Mouse (Mus musculus) stomach, embryonic 15.5 days (tissue): ENCODE results near the gene Tgm1. TPM values are rescaled to one million over a fixed set of nuclear protein-coding genes. Genes with fewer than 3 reads are reported as not detected.

Source experiments
- ATAC-seq: fragments of 200-750 bp; cut with Nextera tagmentation; 2 replicates; pipeline ENCODE4 v1.8.0; 2017; ENCODE audit warnings: low read depth, moderate number of reproducible peaks, moderate TSS enrichment; ENCODE audit not compliant: insufficient read depth, low FRiP score
- H3K27ac ChIP-seq: fragments of 300-500 bp; sonication (generic); 2 replicates; pipeline ENCODE4 v1.5.1; 2015; ENCODE audit warnings: mild to moderate bottlenecking, inconsistent platforms
- H3K27me3 ChIP-seq: fragments of 300-500 bp; sonication (generic); replicated peaks from 2 replicates; pipeline ENCODE4 v1.6.1; 2015; ENCODE audit warnings: inconsistent platforms
- H3K36me3 ChIP-seq: fragments of 300-500 bp; sonication (generic); 2 replicates; pipeline ENCODE4 v1.6.1; 2015; ENCODE audit warnings: inconsistent platforms
- H3K4me1 ChIP-seq: fragments of 300-500 bp; sonication (generic); 2 replicates; pipeline ENCODE4 v1.6.1; 2015; ENCODE audit warnings: inconsistent platforms
- H3K4me2 ChIP-seq: fragments of 300-500 bp; sonication (generic); 2 replicates; pipeline ENCODE4 v1.6.1; 2015; ENCODE audit warnings: mild to moderate bottlenecking, inconsistent platforms
- H3K4me3 ChIP-seq: fragments of 300-500 bp; sonication (generic); replicated peaks from 2 replicates; pipeline ENCODE4 v1.5.1; 2015; ENCODE audit warnings: inconsistent platforms
- H3K9ac ChIP-seq: fragments of 300-500 bp; sonication (generic); 2 replicates; pipeline ENCODE4 v1.6.1; 2015; ENCODE audit warnings: inconsistent platforms
- H3K9me3 ChIP-seq: fragments of 300-500 bp; sonication (generic); 2 replicates; pipeline ENCODE4 v1.6.1; 2016; ENCODE audit warnings: inconsistent platforms
- WGBS: fragments of 180-500 bp; shearing (Covaris S2); methylation state at CpG from one replicate; pipeline ENCODE4 v1.1.7; 2015; 5-methylcytosine and 5-hydroxymethylcytosine counted together
- polyA plus RNA-seq: library from polyadenylated mRNA; unstranded; fragments of >200 nt; fragmentation: Nextera tagmentation; extraction: Ambion mirVana; gene quantifications from 2 replicates; pipeline ENCODE4 v1.2.1, GENCODE M21; 2015

Gene Tgm1
- polyA plus RNA-seq, 1 experiment from 2014 or later: 30.5 TPM

DNA sequence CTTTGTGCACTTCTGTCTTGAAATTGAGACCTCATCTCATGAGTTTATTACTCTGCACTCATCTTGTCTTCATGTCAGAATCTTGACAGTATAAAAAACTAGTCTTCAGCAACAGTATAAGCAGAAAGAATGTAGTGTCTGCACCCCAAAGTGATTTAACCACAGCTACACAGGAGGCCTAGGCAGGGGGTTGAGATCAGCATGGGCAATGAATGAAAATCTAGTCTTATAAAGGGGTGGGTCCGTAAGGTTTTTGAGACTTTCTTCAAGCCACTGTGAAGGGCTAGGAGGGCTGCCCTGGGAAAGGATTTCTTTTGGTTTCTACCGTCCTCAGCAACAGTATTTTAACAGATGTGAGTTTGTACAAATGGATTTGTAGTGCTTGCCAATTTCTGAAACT, 53.1 kb downstream of the Tgm1 start:
- H3K4me2 ChIP-seq: peak overlapping the region; percentile 53; the same call in 1 of the 2 replicates

DNA sequence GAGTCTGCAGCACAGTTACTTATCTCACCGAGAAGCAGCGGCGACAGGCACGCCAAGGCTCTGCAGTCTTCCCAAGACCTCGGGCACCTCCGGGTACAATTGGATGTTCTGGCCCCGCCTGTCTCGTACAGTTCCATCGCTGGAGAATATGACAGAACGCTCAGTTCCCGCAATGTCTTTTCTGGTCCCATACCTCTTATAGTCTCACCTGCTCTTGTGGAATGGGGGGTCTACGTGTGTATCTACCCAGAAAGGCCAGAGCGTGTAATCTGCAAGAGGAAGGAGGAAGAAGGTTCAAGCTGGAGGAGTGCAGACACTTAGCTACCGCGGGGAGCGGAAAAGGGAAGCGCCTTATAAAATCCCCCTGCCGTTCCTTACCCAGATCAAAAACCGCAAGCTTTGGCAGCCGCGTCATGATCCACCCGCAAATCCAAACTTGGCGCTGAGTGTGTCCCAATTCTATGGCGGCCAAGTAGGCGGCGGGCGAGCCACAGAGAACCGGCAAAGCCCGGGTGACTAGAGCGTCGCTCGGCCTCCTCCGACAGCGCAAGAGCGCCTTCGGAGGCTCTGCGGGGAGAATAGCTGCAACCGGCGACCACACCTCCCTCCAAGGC, 53.7 kb downstream of the Tgm1 start, which contains the start of gene Mdp1:
TSS of gene Mdp1 (minus strand) at position 549 of the 614 bp plus-strand sequence.
- peak within 1 kb of the TSS; percentile 71 for H3K4me3 ChIP-seq
- H3K27ac ChIP-seq: peak within 1 kb of the TSS; percentile 57
- no peaks in the 10 kb centered on the region for H3K9me3 ChIP-seq
- no peaks in the 10 kb centered on the region for H3K27me3 ChIP-seq
- WGBS: under 1% methylated on average over 39 of the region's 39 CpGs
- ATAC-seq: peak; percentile 92
- peak within 1 kb of the TSS; percentile 69 for H3K9ac ChIP-seq
- H3K4me1 ChIP-seq: peaks cover 5% of the 10 kb centered on the region; the same call in 1 of the 2 replicates
- peak within 1 kb of the TSS; percentile 53 for H3K4me2 ChIP-seq
- H3K36me3 ChIP-seq: peaks cover 7% of the 10 kb centered on the region

More for the DNA sequence above, 53.1 kb downstream of the Tgm1 start:
- H3K9me3 ChIP-seq: no peaks in the 10 kb centered on the region
- no peaks in the 10 kb centered on the region for H3K27me3 ChIP-seq
- H3K27ac ChIP-seq: peak overlapping the region; percentile 17; the same call in 1 of the 2 replicates
- peak overlapping the region; percentile 71 for H3K4me3 ChIP-seq
- ATAC-seq: no peak
- peaks cover 5% of the 10 kb centered on the region; the same call in 1 of the 2 replicates for H3K4me1 ChIP-seq
- peaks cover 7% of the 10 kb centered on the region for H3K36me3 ChIP-seq
- WGBS: 41% methylated on average over 2 of the region's 2 CpGs
- H3K9ac ChIP-seq: no peak overlapping the region

DNA sequence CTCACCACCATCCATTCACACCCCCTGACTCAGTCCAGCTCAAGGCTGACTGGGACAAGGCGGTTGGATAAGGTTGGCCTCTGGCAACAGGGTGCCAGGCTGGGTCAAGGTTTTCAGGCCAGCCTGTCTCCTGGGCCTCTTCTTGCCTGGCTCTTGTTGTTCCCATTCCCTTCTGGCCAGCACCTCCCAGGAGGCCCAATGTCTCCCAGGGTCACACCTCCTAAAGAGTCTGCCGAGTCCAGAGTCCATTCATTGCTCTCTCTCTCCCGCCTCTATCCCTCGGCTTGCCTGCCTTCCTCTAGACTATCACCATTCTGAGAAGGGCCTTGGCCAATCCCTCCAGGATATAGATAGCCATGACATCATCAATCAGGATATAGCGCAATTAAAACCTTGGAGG, 55.7 kb downstream of the Tgm1 start:
- no peaks in the 10 kb centered on the region for H3K27me3 ChIP-seq
- WGBS: 92% methylated on average over 5 of the region's 5 CpGs
- 0 out of 2 replicates have a peak, but pooled peaks have one; percentile 8 for ATAC-seq
- no peak overlapping the region for H3K9ac ChIP-seq
- H3K9me3 ChIP-seq: no peaks in the 10 kb centered on the region
- no peak overlapping the region for H3K4me3 ChIP-seq
- no peak overlapping the region for H3K27ac ChIP-seq
- H3K36me3 ChIP-seq: peaks cover 3% of the 10 kb centered on the region; the same call in 1 of the 2 replicates
- H3K4me2 ChIP-seq: no peak overlapping the region
- H3K4me1 ChIP-seq: peaks cover 5% of the 10 kb centered on the region; the same call in 1 of the 2 replicates

GRCm38 (mm10) chr14:55656935-55657334, 56.8 kb downstream of the Tgm1 start:
- H3K4me3 ChIP-seq: no peak overlapping the region
- no peak overlapping the region for H3K4me2 ChIP-seq
- no peaks in the 10 kb centered on the region for H3K27me3 ChIP-seq
- ATAC-seq: no peak
- no peaks in the 10 kb centered on the region; the same call in 1 of the 2 replicates for H3K36me3 ChIP-seq
- 80% methylated on average over 3 of the region's 3 CpGs for WGBS
- no peaks in the 10 kb centered on the region for H3K9me3 ChIP-seq
- H3K9ac ChIP-seq: no peak overlapping the region
- no peak overlapping the region for H3K27ac ChIP-seq
- peaks cover 5% of the 10 kb centered on the region; the same call in 1 of the 2 replicates for H3K4me1 ChIP-seq

- Histone ChIP-seq H3K9ac (no peak overlapping the region), H3K9me3 (no peaks in the 10 kb centered on the region), H3K4me2 (no peak overlapping the region), H3K36me3 (no peaks in the 10 kb centered on the region), H3K27ac (no peak overlapping the region), H3K4me3 (no peak overlapping the region), H3K27me3 (no peaks in the 10 kb centered on the region), H3K4me1 (no peaks in the 10 kb centered on the region)
- ATAC-seq: no peak
- 87% methylated on average over 7 of the region's 7 CpGs for WGBS
Observed at GRCm38 (mm10) chr14:55651528-55651927, 62.2 kb downstream of the Tgm1 start.

Other genes with a start within 250 kb of the Tgm1 start
- gene Dhrs4, start 235.2 kb downstream of the Tgm1 start, polyA plus RNA-seq: 121 TPM in 2 replicates
- gene Carmil3, start 223.3 kb downstream of the Tgm1 start, polyA plus RNA-seq: 2.1 and 2.2 TPM in 2 replicates
- gene Cpne6, start 203.5 kb downstream of the Tgm1 start, polyA plus RNA-seq: 0.23 and 0.42 TPM in 2 replicates
- not detected in 2 replicates for gene Nrl, start 188.9 kb downstream of the Tgm1 start, polyA plus RNA-seq
- 48.5 and 52.8 TPM in 2 replicates for gene Pck2, start 173.7 kb downstream of the Tgm1 start, polyA plus RNA-seq
- 63.6 and 75.7 TPM in 2 replicates for gene Dcaf11, start 153.9 kb downstream of the Tgm1 start, polyA plus RNA-seq
- gene A730061H03Rik, start 153.5 kb downstream of the Tgm1 start, polyA plus RNA-seq: 1.2 and 1.4 TPM in 2 replicates
- gene Fitm1, start 138.3 kb downstream of the Tgm1 start, polyA plus RNA-seq: 0.50 and 1.2 TPM in 2 replicates
- gene Psme1, start 135.8 kb downstream of the Tgm1 start, polyA plus RNA-seq: 159 and 176 TPM in 2 replicates
- 9.4 and 11.2 TPM in 2 replicates for gene Emc9, start 128.6 kb downstream of the Tgm1 start, polyA plus RNA-seq
- gene Psme2, start 122.8 kb downstream of the Tgm1 start, polyA plus RNA-seq: 265 and 289 TPM in 2 replicates
- 16.7 and 18.4 TPM in 2 replicates for gene Rnf31, start 122.2 kb downstream of the Tgm1 start, polyA plus RNA-seq
- gene Irf9, start 110.4 kb downstream of the Tgm1 start, polyA plus RNA-seq: 11.6 and 12.1 TPM in 2 replicates
- gene Rec8, start 95.9 kb downstream of the Tgm1 start, polyA plus RNA-seq: 9.2 and 10.7 TPM in 2 replicates
- 81.1 and 82.4 TPM in 2 replicates for gene Ipo4, start 78.0 kb downstream of the Tgm1 start, polyA plus RNA-seq
- 1.3 and 1.7 TPM in 2 replicates for gene Gm49378, start 76.0 kb downstream of the Tgm1 start, polyA plus RNA-seq
- 123 and 124 TPM in 2 replicates for gene Tm9sf1, start 70.1 kb downstream of the Tgm1 start, polyA plus RNA-seq
- 0.40 and 0.59 TPM in 2 replicates for gene Tssk4, start 63.7 kb downstream of the Tgm1 start, polyA plus RNA-seq
- gene Mdp1, start 53.4 kb downstream of the Tgm1 start, polyA plus RNA-seq: 51.3 and 54.3 TPM in 2 replicates
- gene Gmpr2, start 42.0 kb downstream of the Tgm1 start, polyA plus RNA-seq: 53.5 and 54.6 TPM in 2 replicates
- 495 and 515 TPM in 2 replicates for gene Nedd8, start 41.8 kb downstream of the Tgm1 start, polyA plus RNA-seq
- 33.9 and 40.4 TPM in 2 replicates for gene Tinf2, start 32.1 kb downstream of the Tgm1 start, polyA plus RNA-seq
- 30.0 and 35.8 TPM in 2 replicates for gene Rabggta, start 8.3 kb upstream of the Tgm1 start, polyA plus RNA-seq
- gene Dhrs1, start 31.8 kb upstream of the Tgm1 start, polyA plus RNA-seq: 92.9 and 96.4 TPM in 2 replicates
- gene Nop9, start 31.8 kb upstream of the Tgm1 start, polyA plus RNA-seq: 34.3 and 36.7 TPM in 2 replicates
- gene Cideb, start 44.5 kb upstream of the Tgm1 start, polyA plus RNA-seq: 11.8 and 12.9 TPM in 2 replicates
- 0.85 and 0.96 TPM in 2 replicates for gene Ltb4r2, start 47.5 kb upstream of the Tgm1 start, polyA plus RNA-seq
- 3.8 and 4.7 TPM in 2 replicates for gene Ltb4r1, start 52.0 kb upstream of the Tgm1 start, polyA plus RNA-seq
- 6.3 and 8.0 TPM in 2 replicates for gene Adcy4, start 70.2 kb upstream of the Tgm1 start, polyA plus RNA-seq
- gene Ripk3, start 74.9 kb upstream of the Tgm1 start, polyA plus RNA-seq: 32.0 and 36.9 TPM in 2 replicates
- gene Nfatc4, start 109.2 kb upstream of the Tgm1 start, polyA plus RNA-seq: 35.5 and 40.9 TPM in 2 replicates
- 15.4 and 18.5 TPM in 2 replicates for gene Nynrin, start 140.1 kb upstream of the Tgm1 start, polyA plus RNA-seq
- 0.42 and 0.46 TPM in 2 replicates for gene Cbln3, start 170.5 kb upstream of the Tgm1 start, polyA plus RNA-seq
- gene Khnyn, start 171.0 kb upstream of the Tgm1 start, polyA plus RNA-seq: 16.5 and 18.1 TPM in 2 replicates
- 56.0 and 65.7 TPM in 2 replicates for gene Sdr39u1, start 186.4 kb upstream of the Tgm1 start, polyA plus RNA-seq
- gene Cma1, start 230.7 kb upstream of the Tgm1 start, polyA plus RNA-seq: 23.0 and 27.4 TPM in 2 replicates
- not detected in 2 replicates for gene Cma2, start 237.1 kb upstream of the Tgm1 start, polyA plus RNA-seq